Mouse (Mus musculus) urinary bladder, postnatal 4 days (tissue): ENCODE data around the gene Pspc1.

ENCODE experiments used
- DNase-seq, 2 experiments: peaks; one replicate each; pipeline ENCODE4 v3.0.0; 2021 to 2022; ENCODE audit warnings: low spot score in 2 of 2

Gene Pspc1

GRCm38 (mm10) chr14:56697836-56698235 lies 80.3 kb downstream of the Pspc1 start:
- DNase-seq: no peak

GRCm38 (mm10) chr14:56695495-56695894 lies 82.6 kb downstream of the Pspc1 start:
- no peak for DNase-seq

DNA sequence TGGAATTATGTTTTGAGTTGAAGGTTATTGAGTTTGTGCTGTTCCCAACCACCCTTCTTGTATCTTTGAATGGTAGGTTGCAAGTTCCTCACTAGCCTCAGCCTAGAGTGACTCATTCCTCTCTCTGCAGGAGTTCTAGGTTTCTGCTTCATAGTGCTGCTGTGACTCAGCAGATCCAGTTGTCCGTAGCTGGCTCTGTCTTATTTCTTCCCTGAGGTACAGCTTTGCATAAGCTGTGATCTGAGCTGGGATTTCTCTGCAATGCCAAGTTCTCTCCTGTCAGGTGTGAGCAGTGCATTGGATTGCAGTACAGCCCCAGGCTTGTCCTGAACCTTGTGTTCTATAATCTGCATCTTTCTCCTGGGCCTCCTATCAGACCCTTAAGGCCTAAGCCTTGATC lies 88.3 kb downstream of the Pspc1 start:
- no peak for DNase-seq

- DNase-seq: no peak
These were observed 89.0 kb downstream of the Pspc1 start for GRCm38 (mm10) chr14:56689116-56689515.

- no peak for DNase-seq
These were observed 92.7 kb downstream of the Pspc1 start for GRCm38 (mm10) chr14:56685426-56685825.
